Mouse (Mus musculus) adrenal gland, postnatal 10 days (tissue): ENCODE measurements around the gene Lonp2. TPM values are rescaled to one million over a fixed set of nuclear protein-coding genes. Genes with fewer than 3 reads are reported as not detected.

ENCODE experiments used
- DNase-seq: peaks from one replicate; pipeline ENCODE4 v3.0.0; 2021; ENCODE audit warnings: mixed read lengths
- total RNA-seq, 2 experiments: library from RNA; stranded (reverse); gene quantifications; 2 replicates each; pipeline ENCODE4 v1.2.3; 2021

The Lonp2 gene
- total RNA-seq, 2 experiments from 2014 or later: 131 to 138 TPM

- no peak for DNase-seq
These were observed 89.8 kb downstream of the Lonp2 start for GRCm38 (mm10) chr8:86713407-86714188.

GRCm38 (mm10) chr8:86718332-86718994 is 94.6 kb downstream of the Lonp2 start:
- DNase-seq: no peak

GRCm38 (mm10) chr8:86719368-86719767 is 95.5 kb downstream of the Lonp2 start:
- no peak for DNase-seq

- no peak for DNase-seq
These were observed 97.1 kb downstream of the Lonp2 start for GRCm38 (mm10) chr8:86720756-86721459.

- no peak for DNase-seq
These were observed 97.6 kb downstream of the Lonp2 start for GRCm38 (mm10) chr8:86721490-86721889.

GRCm38 (mm10) chr8:86726959-86727358 is 103.1 kb downstream of the Lonp2 start:
- no peak for DNase-seq

- DNase-seq: no peak
These were observed 104.5 kb downstream of the Lonp2 start for GRCm38 (mm10) chr8:86728224-86728950.

- DNase-seq: no peak
These were observed 106.5 kb downstream of the Lonp2 start for GRCm38 (mm10) chr8:86730303-86730702.

- no peak for DNase-seq
These were observed 107.0 kb downstream of the Lonp2 start for GRCm38 (mm10) chr8:86730860-86731259.

- DNase-seq: no peak
These were observed 110.3 kb downstream of the Lonp2 start for GRCm38 (mm10) chr8:86734171-86734570.

- DNase-seq: no peak
These were observed 111.1 kb downstream of the Lonp2 start for GRCm38 (mm10) chr8:86734954-86735353.

- DNase-seq: no peak
These were observed 111.7 kb downstream of the Lonp2 start for GRCm38 (mm10) chr8:86735446-86736111.

GRCm38 (mm10) chr8:86740899-86741298 is 117.1 kb downstream of the Lonp2 start:
- no peak for DNase-seq

GRCm38 (mm10) chr8:86741627-86742026 is 117.8 kb downstream of the Lonp2 start:
- no peak for DNase-seq

GRCm38 (mm10) chr8:86742605-86743345 is 118.9 kb downstream of the Lonp2 start:
- DNase-seq: no peak

- no peak for DNase-seq
These were observed 120.7 kb downstream of the Lonp2 start for GRCm38 (mm10) chr8:86744313-86745220.

GRCm38 (mm10) chr8:86745221-86745934 is 121.5 kb downstream of the Lonp2 start, which contains the start of the genes Gm10638 and Siah1a:
TSS of gene Gm10638 (plus strand) at chr8:86745699.
TSS of gene Siah1a (minus strand) at chr8:86745934.
- peak; percentile 80 for DNase-seq

GRCm38 (mm10) chr8:86745935-86746441 is 122.1 kb downstream of the Lonp2 start:
- DNase-seq: peak; percentile 98

GRCm38 (mm10) chr8:86746511-86746910 is 122.7 kb downstream of the Lonp2 start:
- DNase-seq: peak; percentile 46
